Mouse (Mus musculus): ENCODE data around the gene Gm3252. TPM values are rescaled to one million over a fixed set of nuclear protein-coding genes. Genes with fewer than 3 reads are reported as not detected.
"Not testable (repeated sequence)": the region's sequence is repeated elsewhere in the genome, so short reads cannot be mapped to it uniquely, and the experiment has no call there.

The Gm3252 gene
- polyA plus RNA-seq (2014; fragmentation: Nextera tagmentation; extraction: Ambion mirVana) = 0.11 and 0.63 TPM in 2 replicates

DNA sequence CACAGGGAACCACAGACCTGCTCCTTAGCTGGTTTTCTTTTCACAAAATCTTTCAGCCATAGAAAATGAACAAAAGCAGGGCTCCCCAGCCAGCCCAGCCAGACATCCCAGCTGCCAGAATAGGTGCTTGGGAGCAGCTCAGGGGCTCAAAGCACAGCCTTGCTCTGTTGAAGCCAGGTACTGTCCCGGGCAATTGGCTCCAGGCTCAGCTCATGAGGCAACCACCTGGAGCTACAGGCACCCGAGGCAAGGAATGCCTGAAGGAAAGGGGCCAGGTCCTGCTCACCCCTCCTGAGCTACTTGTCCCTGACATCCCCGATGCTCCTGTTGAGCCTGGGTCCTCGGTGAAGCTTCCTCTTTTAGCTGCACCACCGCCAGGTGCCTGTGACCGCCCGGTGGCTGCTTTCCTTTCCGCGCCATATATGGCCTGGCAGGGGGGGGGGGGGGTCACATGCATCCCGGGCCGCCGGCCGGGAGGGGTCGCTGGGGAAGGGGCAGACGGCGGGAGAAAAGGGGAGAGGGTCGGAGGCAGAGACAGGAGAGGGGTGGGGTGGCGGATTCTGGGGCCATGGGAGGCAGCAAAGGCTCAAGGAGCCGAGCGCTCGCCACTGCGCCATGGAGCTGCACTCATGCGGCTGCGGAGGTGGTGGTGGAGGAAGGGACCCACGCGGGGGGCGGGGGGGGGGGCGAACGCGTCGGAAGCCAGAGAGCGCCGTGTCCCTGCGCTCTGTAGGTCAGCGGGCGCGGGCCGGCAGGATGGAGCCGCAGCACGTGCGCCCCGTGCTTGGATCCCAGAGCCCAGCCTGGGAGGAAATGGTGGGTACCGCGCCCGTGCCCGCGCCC lies at the start of gene Gm3252:
Gene Gm3252 (plus strand): TSS at position 738 of the 843 bp plus-strand sequence.
- H3K4me1 ChIP-seq (replicated peaks; ENCODE audit: control insufficient read depth, insufficient read depth, low read length); H3K27ac ChIP-seq (ENCODE audit: low read depth, low read length); ATAC-seq (ENCODE audit: low FRiP score); H3K27me3 ChIP-seq (ENCODE audit: control insufficient read depth, insufficient read depth, low read length); H3K9ac ChIP-seq (ENCODE audit: low read depth, low read length); H3K9me3 ChIP-seq (ENCODE audit: control insufficient read depth, low read length); H3K36me3 ChIP-seq (ENCODE audit: control insufficient read depth, insufficient read depth, low read length): not testable (repeated sequence)
- Histone ChIP-seq H3K4me2 (replicated peaks; ENCODE audit: low read depth, low read length) (peak within 1 kb of the TSS; percentile 32), H3K4me3 (ENCODE audit: low read depth, low read length) (peak within 1 kb of the TSS; percentile 22)
- DNase-seq (ENCODE audit: low spot score) = peak; percentile 3
- 0% methylated on average over 7 of the region's 47 CpGs for WGBS

DNA sequence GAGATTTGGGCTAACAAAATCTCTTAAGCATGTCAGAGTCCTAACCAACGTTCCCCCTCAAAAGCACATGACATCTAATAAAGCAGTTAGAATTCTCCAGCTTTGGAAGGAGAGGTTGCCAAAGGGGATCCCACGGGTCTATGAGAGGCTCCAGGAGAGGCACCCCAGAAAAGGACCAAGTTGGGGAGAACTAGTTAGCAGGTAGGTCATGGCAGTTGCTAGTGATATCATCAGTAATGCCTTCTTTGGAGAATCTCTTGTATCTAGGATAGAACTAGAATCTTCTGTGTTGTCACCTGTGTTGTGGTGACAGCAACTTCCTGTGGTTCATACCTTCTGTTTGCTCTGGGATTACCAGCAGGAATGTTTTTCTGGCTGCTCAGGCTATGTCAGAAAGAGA lies 17.6 kb upstream of the Gm3252 start, which contains the start of gene Gm7876:
Gene Gm7876 (plus strand): TSS at position 301 of the 400 bp plus-strand sequence.
- not testable (repeated sequence) for H3K9ac ChIP-seq (ENCODE audit: low read depth, low read length); H3K27ac ChIP-seq (ENCODE audit: low read depth, low read length); H3K36me3 ChIP-seq (ENCODE audit: control insufficient read depth, insufficient read depth, low read length); ATAC-seq (ENCODE audit: low FRiP score); DNase-seq (ENCODE audit: low spot score); H3K4me3 ChIP-seq (ENCODE audit: low read depth, low read length); H3K27me3 ChIP-seq (ENCODE audit: control insufficient read depth, insufficient read depth, low read length); H3K4me2 ChIP-seq (replicated peaks; ENCODE audit: low read depth, low read length); H3K4me1 ChIP-seq (replicated peaks; ENCODE audit: control insufficient read depth, insufficient read depth, low read length); H3K9me3 ChIP-seq (ENCODE audit: control insufficient read depth, low read length)
- WGBS = 86% methylated on average over 1 of the region's 2 CpGs

DNA sequence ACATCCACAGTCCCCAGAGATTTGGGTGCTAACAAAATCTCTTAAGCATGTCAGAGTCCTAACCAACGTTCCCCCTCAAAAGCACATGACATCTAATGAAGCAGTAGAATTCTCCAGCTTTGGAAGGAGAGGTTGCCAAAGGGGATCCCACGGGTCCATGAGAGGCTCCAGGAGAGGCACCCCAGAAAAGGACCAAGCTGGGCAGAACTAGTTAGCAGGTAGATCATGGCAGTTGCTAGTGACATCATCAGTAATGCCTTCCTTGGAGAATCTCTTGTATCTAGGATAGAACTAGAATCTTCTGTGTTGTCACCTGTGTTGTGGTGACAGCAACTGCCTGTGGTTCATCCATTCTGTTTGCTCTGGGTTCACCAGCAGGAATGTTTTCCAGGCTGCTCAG lies 49.5 kb downstream of the Gm3252 start, which contains the start of gene Gm9602:
Gene Gm9602 (plus strand): TSS at position 301 of the 400 bp plus-strand sequence.
- not testable (repeated sequence) for H3K27ac ChIP-seq (ENCODE audit: low read depth, low read length); H3K9ac ChIP-seq (ENCODE audit: low read depth, low read length); H3K36me3 ChIP-seq (ENCODE audit: control insufficient read depth, insufficient read depth, low read length); H3K4me1 ChIP-seq (replicated peaks; ENCODE audit: control insufficient read depth, insufficient read depth, low read length); DNase-seq (ENCODE audit: low spot score); H3K9me3 ChIP-seq (ENCODE audit: control insufficient read depth, low read length); H3K27me3 ChIP-seq (ENCODE audit: control insufficient read depth, insufficient read depth, low read length); ATAC-seq (ENCODE audit: low FRiP score); H3K4me2 ChIP-seq (replicated peaks; ENCODE audit: low read depth, low read length); H3K4me3 ChIP-seq (ENCODE audit: low read depth, low read length)
- WGBS = no CpG with 5 or more reads among the region's 2 CpGs

Other genes starting within 250 kb of the Gm3252 start
- gene Gm3182, start 245.0 kb upstream of the Gm3252 start, polyA plus RNA-seq (2014; fragmentation: Nextera tagmentation; extraction: Ambion mirVana) = not detected in 2 replicates
- gene Gm3047, start 171.4 kb upstream of the Gm3252 start, polyA plus RNA-seq (2014; fragmentation: Nextera tagmentation; extraction: Ambion mirVana) = not detected in 2 replicates
- gene Gm8159, start 94.4 kb upstream of the Gm3252 start, polyA plus RNA-seq (2014; fragmentation: Nextera tagmentation; extraction: Ambion mirVana) = not detected in 2 replicates
- 0.45 TPM in 1 of 2 replicates, not detected in the other for gene Gm3239, start 62.6 kb upstream of the Gm3252 start, polyA plus RNA-seq (2014; fragmentation: Nextera tagmentation; extraction: Ambion mirVana)
- gene Gm7876, start 17.5 kb upstream of the Gm3252 start, polyA plus RNA-seq (2014; fragmentation: Nextera tagmentation; extraction: Ambion mirVana) = not detected in 2 replicates
- gene Gm9602, start 49.6 kb downstream of the Gm3252 start, polyA plus RNA-seq (2014; fragmentation: Nextera tagmentation; extraction: Ambion mirVana) = not detected in 2 replicates
- gene Gm3269, start 111.3 kb downstream of the Gm3252 start, polyA plus RNA-seq (2014; fragmentation: Nextera tagmentation; extraction: Ambion mirVana) = not detected in 2 replicates
- 0.28 and 1.3 TPM in 2 replicates for gene Gm3264, start 128.8 kb downstream of the Gm3252 start, polyA plus RNA-seq (2014; fragmentation: Nextera tagmentation; extraction: Ambion mirVana)
- 0.22 TPM in 1 of 2 replicates, not detected in the other for gene Gm3278, start 165.6 kb downstream of the Gm3252 start, polyA plus RNA-seq (2014; fragmentation: Nextera tagmentation; extraction: Ambion mirVana)

All from hindbrain, embryonic 11.5 days (tissue).